Mouse (Mus musculus) thymus, postnatal 0 days (tissue): ENCODE measurements around the gene Fmnl2. TPM values are rescaled to one million over a fixed set of nuclear protein-coding genes. Genes with fewer than 3 reads are reported as not detected.

Experiments used
- DNase-seq: peaks from one replicate; pipeline ENCODE4 v3.0.0-alpha.2; 2015; ENCODE audit warnings: low spot score
- polyA plus RNA-seq: library from polyadenylated mRNA; unstranded; fragments of >200 nt; fragmentation: Nextera tagmentation; extraction: Ambion mirVana; gene quantifications from 2 replicates; pipeline ENCODE4 v1.2.1, GENCODE M21; 2015

Gene Fmnl2
- polyA plus RNA-seq, 1 experiment from 2014 or later = 6.6 TPM

- peak; percentile 20 for DNase-seq
Observed at GRCm38 (mm10) chr2:52955090-52955489, 97.4 kb downstream of the Fmnl2 start.

- no peak for DNase-seq
Observed at GRCm38 (mm10) chr2:52955831-52956230, 98.2 kb downstream of the Fmnl2 start.

DNA sequence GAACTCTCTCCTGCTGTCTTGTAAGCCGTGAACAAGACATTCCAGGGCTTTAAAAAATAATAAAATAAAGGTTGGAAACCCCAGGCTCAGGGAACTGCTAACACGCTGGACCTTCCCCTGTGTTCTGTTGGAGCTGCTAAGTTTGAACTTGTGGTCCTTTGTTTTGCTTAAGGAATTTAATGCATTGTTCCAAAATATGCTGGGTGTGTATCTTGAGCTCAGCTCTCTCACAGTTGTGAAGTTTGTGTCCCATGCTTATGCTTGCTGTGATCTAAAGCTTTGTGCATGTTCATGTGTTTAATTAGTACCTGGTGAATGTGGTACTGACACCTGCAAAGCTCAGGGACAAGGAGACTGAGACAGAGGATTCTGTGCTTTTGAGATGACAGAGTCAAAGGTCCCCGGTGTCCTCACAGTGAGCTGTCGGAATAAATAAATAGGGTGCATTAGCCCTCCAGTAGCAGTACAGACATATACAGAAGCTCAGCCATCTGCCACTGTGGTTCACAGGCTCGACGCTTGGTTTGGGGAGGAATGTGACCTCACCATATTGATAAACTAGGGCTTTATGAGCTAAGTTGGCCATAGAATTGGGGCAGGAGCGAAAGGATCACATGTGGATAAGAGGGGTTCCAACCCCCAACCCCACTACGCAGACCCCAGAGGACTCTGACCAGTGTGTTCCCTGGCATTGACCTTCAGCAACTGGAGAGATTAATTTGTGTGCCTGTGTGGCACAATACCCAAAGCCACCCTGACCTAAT, 100.3 kb downstream of the Fmnl2 start:
- DNase-seq = no peak

- no peak for DNase-seq
Observed at GRCm38 (mm10) chr2:52958535-52959290, 101.1 kb downstream of the Fmnl2 start.

DNA sequence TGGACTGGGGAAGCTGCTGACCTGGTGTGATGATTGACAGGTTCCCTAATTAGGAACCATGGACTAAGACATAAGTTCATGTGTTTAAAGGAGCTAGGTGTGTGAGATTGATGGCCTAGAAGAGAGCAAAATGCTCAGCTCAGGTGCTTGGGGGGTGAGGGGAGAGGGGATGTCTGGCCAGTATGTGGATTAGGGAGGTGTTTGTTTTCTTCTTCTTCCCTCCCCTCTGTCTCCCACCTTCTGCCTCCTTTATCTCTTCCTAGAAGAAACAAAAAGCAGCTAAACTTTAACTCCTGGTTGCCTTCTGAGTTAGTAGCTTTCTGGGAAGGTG, 101.6 kb downstream of the Fmnl2 start:
- no peak for DNase-seq

DNA sequence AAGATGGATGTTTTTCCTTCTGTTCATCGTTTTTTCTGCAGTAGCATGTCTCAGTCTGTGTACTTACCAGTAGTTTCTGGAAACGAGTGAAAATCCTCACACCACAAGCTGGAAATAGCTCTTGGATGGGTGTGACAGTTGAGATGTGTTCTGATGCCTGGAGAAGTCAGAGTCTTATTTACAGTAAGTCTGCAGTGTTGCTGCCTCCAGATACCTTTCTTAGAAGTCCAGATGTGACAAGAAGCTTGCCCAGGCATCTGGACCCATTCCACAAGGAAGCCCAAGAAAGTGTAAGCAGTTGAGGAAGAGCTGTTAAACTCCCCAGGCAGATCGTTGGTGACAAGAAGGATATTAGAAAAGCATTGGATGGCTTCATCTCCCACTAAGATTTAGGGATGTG, 102.3 kb downstream of the Fmnl2 start:
- DNase-seq = no peak

DNA sequence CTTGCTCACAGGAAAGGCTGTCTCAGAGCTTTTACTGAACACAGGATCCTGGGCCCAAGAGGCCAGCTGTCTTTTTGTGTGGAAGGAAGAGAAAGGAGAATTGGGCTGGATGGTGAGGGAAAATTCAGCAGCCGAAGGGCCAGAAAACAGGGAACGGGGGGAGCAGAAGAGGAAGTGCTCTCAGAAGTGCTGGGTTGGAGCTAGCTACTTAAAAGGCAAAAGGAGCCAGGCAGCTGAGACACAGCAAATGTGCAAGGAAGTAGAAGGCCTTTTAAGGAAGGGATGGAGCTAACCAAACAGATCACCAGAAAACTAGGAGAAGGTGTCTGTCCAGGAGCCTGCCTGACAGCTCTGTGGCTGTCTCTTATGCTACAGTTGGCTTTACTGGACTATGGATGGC, 103.0 kb downstream of the Fmnl2 start:
- DNase-seq = no peak

- DNase-seq = no peak
Observed at GRCm38 (mm10) chr2:52963439-52963838, 105.8 kb downstream of the Fmnl2 start.

- DNase-seq = no peak
Observed at GRCm38 (mm10) chr2:52964386-52964928, 106.8 kb downstream of the Fmnl2 start.

DNA sequence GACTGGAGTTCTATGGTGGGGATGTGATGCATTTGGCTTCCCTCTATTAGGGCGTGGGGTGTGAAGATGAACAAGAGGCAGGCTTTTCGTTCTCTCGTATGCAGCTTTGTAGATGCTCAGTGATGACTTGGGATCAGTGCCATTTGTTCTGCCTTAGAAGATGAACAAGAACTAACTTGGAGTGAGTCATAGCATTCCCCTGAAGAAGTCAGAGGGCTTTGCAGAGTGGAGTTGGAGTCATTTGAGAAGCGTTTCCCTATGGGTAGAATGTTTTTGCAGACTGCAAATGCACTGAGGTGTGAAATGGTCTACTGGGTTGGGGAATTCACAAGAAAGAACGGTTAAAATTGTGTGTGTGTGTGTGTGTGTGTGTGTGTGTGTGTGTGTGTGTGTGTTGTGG, 108.6 kb downstream of the Fmnl2 start:
- no peak for DNase-seq

- DNase-seq = no peak
Observed at GRCm38 (mm10) chr2:52966820-52967460, 109.3 kb downstream of the Fmnl2 start.

GRCm38 (mm10) chr2:52967461-52967823, 109.8 kb downstream of the Fmnl2 start:
- no peak for DNase-seq

DNA sequence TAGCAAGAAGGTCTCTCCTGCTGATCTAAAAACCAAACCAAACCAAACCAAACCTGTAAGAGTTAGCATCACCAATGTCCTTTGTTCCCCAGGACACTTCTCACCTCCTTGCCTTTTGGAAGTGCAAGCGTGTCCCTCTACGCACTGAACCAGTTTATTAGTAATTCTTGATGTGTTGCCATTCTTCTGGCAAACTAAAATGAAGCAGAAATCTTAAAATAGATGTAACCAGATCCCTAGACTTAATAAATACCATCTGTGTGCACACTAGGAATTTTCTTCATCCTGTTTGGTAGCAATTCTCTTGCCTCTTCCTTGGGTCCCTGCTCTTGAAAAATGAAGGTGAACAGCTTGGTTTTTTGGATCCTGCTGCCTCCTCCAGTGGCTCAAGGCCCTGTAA, 111.2 kb downstream of the Fmnl2 start:
- DNase-seq = no peak

DNA sequence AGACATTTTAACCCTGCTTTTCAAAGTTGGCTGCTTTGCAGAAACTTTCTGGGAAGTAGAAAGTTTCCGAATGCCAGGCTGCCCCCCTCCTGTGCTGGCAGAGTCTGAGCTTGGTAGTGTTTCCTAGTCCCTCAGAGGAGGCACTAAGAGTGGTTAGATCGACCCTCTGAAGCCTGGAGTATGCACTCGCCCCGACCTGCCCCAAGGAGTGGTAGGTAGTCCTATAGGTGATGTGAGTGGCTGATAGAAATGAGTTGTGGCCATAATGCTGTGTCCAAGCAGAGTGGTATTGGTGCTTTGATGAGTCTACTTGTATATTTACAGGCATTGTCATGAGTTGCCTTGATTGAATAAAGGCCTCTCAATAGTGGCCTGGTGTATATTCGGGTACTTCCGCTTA, 116.4 kb downstream of the Fmnl2 start:
- no peak for DNase-seq

DNA sequence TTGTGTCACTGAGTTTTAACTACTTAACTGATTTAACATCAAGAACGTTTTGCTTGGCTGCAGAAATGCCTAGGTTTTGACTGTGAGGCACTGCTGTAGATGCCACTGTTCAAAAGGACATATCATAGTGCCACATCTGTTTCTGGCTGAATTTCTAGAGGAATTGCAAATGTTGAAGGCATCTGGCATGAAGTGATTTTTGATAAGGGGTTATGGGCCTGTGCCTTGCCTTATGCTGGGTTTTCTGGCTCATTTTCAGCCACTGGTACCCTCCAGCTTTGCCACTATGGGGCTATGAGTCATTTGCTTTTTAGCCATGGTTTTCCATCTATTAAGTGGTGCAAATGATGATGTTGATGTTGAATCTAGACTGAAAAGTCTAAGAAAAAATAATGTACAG, 117.1 kb downstream of the Fmnl2 start:
- no peak for DNase-seq

- no peak for DNase-seq
Observed at GRCm38 (mm10) chr2:52977921-52978675, 120.4 kb downstream of the Fmnl2 start.

DNA sequence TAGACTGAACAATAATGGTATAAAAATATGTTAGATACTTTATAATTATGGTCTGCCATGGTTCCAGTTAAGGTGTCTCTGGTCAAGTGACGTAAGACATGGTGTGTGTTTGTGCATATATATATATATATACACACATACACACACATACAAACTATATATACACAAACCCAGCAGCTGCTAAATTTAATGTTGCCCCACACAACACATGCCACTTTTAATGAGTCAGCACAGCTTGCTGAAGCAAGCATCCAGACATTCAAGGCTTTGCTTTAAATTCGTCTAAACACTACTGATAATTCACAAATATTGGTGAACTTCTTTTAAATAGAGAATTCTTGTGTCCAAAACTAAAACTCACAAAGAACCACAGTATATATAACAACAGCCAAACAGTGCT, 121.1 kb downstream of the Fmnl2 start:
- no peak for DNase-seq

GRCm38 (mm10) chr2:52979280-52979763, 121.7 kb downstream of the Fmnl2 start:
- peak; percentile 43 for DNase-seq

DNA sequence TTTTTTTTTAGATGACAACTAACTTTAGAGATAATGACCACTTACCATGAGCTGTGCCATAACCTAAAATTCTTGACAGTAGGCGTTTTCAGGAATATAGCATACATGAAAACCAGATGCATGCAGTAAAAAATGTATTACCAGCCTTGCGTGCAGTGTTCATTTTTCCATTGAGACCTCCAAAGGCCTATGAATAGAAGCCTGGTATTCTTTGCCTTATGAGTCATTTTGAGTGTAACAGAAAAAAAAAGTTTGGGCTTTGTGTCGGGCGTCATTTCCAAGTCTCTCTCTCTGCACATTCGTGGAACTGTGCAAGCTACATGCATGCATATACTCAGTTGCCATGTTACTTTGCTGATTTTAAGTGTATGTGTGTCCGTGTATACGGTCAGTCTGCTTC, 123.5 kb downstream of the Fmnl2 start:
- no peak for DNase-seq

GRCm38 (mm10) chr2:52981595-52981994, 123.9 kb downstream of the Fmnl2 start:
- no peak for DNase-seq

DNA sequence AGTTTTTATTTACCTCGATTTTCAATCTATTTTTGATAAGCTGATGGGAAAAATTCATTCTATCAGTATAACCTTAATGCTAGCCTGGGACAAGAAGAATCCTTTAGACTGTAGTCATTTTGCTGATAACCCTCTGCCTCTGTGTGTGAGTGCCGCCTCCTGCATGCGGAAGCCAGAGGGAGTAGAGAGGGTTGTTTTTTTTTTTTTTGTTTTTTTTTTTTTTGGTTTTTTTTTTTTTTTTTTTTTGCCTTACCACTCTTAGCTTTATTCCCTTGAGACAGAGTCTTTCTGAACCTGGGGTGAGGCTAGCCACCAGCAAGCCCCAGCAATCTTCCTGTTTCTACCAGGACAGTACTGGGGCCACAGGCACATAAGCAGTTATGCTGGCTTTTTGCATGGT, 124.8 kb downstream of the Fmnl2 start:
- DNase-seq = no peak
